Mouse (Mus musculus) stomach, embryonic 16.5 days (tissue): ENCODE measurements around the gene Tns2. TPM values are rescaled to one million over a fixed set of nuclear protein-coding genes. Genes with fewer than 3 reads are reported as not detected.

Source experiments
- ATAC-seq: fragments of 200-750 bp; cut with Nextera tagmentation; 2 replicates; pipeline ENCODE4 v1.8.0; 2017; ENCODE audit warnings: moderate number of reproducible peaks, moderate TSS enrichment; ENCODE audit not compliant: insufficient read depth, low FRiP score
- H3K27ac ChIP-seq: fragments of 300-500 bp; sonication (generic); 2 replicates; pipeline ENCODE4 v1.5.1; 2014; ENCODE audit warnings: low read length
- H3K27me3 ChIP-seq: fragments of 300-500 bp; sonication (generic); 2 replicates; pipeline ENCODE4 v1.6.1; 2014; ENCODE audit warnings: low read length, control low read depth, mixed read lengths; ENCODE audit not compliant: control insufficient read depth, insufficient read depth
- H3K36me3 ChIP-seq: fragments of 300-500 bp; sonication (generic); 2 replicates; pipeline ENCODE4 v1.6.1; 2014; ENCODE audit warnings: low read length; ENCODE audit not compliant: control insufficient read depth, insufficient read depth
- H3K4me1 ChIP-seq: fragments of 300-500 bp; sonication (generic); 2 replicates; pipeline ENCODE4 v1.6.1; 2014; ENCODE audit warnings: low read length, control low read depth, mixed read lengths; ENCODE audit not compliant: control insufficient read depth, insufficient read depth
- H3K4me2 ChIP-seq: fragments of 300-500 bp; sonication (generic); 2 replicates; pipeline ENCODE4 v1.6.1; 2014; ENCODE audit warnings: low read depth, low read length, mixed read lengths
- H3K4me3 ChIP-seq: fragments of 300-500 bp; sonication (generic); replicated peaks from 2 replicates; pipeline ENCODE4 v1.5.1; 2014; ENCODE audit warnings: mild to moderate bottlenecking, low read length
- H3K9ac ChIP-seq: fragments of 300-500 bp; sonication (generic); 2 replicates; pipeline ENCODE4 v1.6.1; 2014; ENCODE audit warnings: low read length
- H3K9me3 ChIP-seq: fragments of 300-500 bp; sonication (generic); replicated peaks from 2 replicates; pipeline ENCODE4 v1.6.1; 2016; ENCODE audit warnings: low read length, control low read depth; ENCODE audit not compliant: control insufficient read depth
- WGBS: fragments of 180-500 bp; shearing (Covaris S2); extraction: QIAGEN DNeasy Blood & Tissue Kit; methylation state at CpG from one replicate; pipeline ENCODE4 v1.1.7; 2014; 5-methylcytosine and 5-hydroxymethylcytosine counted together
- polyA plus RNA-seq: library from polyadenylated mRNA; unstranded; fragments of >200 nt; fragmentation: Nextera tagmentation; extraction: Ambion mirVana; gene quantifications from 2 replicates; pipeline ENCODE4 v1.2.1, GENCODE M21; 2015

The Tns2 gene
- polyA plus RNA-seq, 1 experiment from 2014 or later, result 43.0 TPM

DNA sequence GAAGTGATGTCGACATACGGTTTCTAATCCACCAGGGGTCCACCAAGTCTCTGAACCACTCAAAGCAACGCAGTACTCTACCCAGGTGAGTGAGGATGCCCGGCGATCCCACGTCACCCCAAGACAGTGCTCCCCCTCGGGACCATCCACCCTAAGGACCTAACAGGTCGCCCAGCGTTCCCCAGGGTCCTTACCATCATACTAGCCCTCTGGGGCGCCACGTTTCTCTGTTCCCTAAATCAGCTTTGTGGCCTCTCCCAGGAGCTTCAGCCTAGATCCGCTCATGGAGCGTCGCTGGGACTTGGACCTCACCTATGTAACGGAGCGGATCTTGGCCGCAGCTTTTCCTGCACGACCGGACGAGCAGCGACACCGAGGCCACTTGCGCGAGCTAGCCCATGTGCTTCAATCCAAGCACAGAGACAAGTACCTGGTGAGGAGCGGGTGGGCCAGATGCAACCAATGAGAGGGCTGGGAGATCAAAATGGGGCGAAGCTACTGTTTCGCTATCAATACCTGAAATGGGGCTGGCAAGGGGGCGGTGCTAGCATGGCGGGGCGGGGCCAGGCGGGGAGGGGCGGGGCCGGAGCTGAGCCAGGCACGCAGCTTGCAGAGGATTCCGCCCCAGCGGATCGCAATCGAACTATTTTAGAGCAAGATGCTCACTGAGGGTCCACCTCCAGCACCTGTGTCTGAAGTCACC, 6.7 kb downstream of the Tns2 start:
- H3K27ac ChIP-seq, result no peak overlapping the region
- WGBS, result 31% methylated on average over 38 of the region's 38 CpGs
- no peaks in the 10 kb centered on the region for H3K9me3 ChIP-seq
- peaks cover 4% of the 10 kb centered on the region; the same call in 1 of the 2 replicates for H3K36me3 ChIP-seq
- H3K4me3 ChIP-seq, result peak overlapping the region; percentile 37
- no peaks in the 10 kb centered on the region for H3K27me3 ChIP-seq
- no peak overlapping the region for H3K9ac ChIP-seq
- no peak for ATAC-seq
- peak overlapping the region; percentile 51 for H3K4me2 ChIP-seq
- H3K4me1 ChIP-seq, result peaks cover 64% of the 10 kb centered on the region

DNA sequence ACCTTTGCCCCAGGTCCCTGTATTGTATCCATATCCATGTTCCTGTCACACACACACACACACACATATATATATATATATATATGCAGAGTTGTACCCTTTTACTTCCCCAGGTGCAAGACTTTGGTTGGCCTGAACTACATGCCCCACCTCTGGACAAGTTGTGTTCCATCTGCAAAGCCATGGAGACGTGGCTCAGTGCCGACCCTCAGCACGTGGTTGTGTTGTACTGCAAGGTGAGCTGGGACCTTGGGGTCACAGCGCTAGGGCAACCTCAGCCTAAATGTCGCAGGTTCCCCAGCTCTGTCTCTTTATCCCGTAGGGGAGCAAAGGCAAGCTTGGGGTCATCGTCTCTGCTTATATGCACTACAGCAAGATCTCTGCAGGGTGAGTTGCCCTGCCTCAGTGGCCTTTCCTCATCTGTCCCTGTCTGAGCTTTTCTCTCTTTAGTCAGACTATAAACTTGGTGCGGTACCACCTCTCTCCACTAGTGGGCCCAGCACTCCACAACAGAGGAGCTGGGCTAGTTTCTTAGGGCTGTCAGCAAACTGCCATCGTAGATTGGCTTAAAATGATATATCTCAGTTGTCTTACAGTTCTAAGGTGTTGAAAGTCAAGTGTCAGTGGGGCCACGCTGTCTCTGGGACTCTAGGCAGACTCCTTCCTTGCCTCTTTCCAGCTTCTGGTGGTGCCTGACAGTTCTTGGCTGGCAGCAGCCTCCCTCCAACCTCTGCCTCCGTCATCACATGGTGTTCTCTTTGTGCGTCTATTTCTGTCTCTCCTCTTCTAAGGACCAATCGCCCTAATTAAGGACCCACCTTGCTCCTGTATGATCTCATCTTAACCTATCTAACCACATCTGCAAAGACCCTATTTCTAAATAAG, 7.7 kb downstream of the Tns2 start:
- Histone ChIP-seq H3K4me3 (no peak overlapping the region), H3K27ac (no peak overlapping the region), H3K4me1 (peaks cover 54% of the 10 kb centered on the region), H3K9me3 (no peaks in the 10 kb centered on the region), H3K4me2 (no peak overlapping the region), H3K9ac (no peak overlapping the region), H3K36me3 (peaks cover 5% of the 10 kb centered on the region), H3K27me3 (no peaks in the 10 kb centered on the region)
- 38% methylated on average over 13 of the region's 13 CpGs for WGBS
- no peak for ATAC-seq

DNA sequence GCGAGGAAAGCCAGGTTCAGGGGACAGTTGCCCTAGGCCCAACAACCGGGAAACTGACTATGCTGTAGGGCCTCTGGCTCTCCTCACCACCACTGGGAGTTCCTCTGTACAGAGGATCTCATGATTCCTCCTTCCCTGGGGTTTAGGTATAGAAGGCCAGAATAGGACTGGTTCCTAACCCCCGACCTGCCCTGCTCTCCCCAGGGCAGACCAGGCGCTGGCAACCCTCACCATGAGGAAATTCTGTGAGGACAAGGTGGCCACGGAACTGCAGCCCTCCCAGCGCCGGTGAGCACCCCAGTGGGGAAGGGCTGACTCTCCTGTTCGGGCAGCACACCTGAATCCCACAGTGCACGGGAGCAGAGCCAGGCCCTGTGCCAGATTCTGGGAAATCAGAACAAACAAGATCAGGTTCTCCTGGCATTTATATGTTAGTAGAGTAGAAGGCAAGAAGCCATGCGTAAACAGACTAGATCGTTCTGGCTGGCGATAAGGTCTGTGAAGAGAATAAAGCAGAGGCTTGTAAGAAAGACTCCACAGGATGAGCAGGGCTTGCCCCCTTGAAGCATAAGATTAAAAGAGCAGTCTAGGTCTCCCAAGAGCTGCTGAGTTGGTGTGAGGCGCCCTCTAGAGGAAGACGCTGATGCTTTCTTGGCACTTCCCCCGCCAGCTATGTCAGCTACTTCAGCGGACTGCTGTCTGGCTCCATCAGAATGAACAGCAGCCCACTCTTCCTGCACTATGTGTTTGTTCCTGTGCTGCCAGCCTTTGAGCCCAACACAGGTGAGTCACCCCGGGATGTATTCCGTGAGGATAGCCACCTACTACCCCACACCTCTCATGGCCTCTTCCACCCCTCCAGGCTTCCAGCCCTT, 8.7 kb downstream of the Tns2 start:
- no peak overlapping the region for H3K4me3 ChIP-seq
- 45% methylated on average over 18 of the region's 18 CpGs for WGBS
- no peaks in the 10 kb centered on the region for H3K27me3 ChIP-seq
- H3K9ac ChIP-seq, result 0 out of 2 replicates have a peak overlapping the region, but pooled peaks have one; percentile 22
- peaks cover 7% of the 10 kb centered on the region for H3K36me3 ChIP-seq
- no peaks in the 10 kb centered on the region for H3K9me3 ChIP-seq
- no peak overlapping the region for H3K4me2 ChIP-seq
- peaks cover 44% of the 10 kb centered on the region for H3K4me1 ChIP-seq
- peak; percentile 19; the same call in 1 of the 2 replicates for ATAC-seq
- no peak overlapping the region for H3K27ac ChIP-seq

DNA sequence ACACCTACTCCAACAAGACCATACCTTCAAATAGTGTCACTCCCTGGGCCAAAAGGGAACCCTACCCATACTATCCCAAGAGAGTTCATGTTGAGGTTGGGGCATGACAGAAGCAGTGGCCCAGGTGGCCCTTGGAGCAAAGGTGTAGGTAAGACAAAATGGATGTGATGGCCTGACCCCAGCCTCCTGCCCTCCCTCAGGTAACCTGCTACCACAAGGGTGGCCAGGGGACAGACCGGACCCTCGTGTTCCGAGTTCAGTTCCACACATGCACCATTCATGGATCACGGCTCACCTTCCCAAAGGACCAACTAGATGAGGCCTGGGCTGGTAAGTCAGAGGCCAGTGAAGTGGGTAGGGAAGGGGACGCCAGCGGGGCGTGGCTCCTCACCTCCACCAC, 10.1 kb downstream of the Tns2 start:
- H3K4me1 ChIP-seq, result peaks cover 32% of the 10 kb centered on the region
- H3K9me3 ChIP-seq, result no peaks in the 10 kb centered on the region
- peaks cover 7% of the 10 kb centered on the region for H3K36me3 ChIP-seq

DNA sequence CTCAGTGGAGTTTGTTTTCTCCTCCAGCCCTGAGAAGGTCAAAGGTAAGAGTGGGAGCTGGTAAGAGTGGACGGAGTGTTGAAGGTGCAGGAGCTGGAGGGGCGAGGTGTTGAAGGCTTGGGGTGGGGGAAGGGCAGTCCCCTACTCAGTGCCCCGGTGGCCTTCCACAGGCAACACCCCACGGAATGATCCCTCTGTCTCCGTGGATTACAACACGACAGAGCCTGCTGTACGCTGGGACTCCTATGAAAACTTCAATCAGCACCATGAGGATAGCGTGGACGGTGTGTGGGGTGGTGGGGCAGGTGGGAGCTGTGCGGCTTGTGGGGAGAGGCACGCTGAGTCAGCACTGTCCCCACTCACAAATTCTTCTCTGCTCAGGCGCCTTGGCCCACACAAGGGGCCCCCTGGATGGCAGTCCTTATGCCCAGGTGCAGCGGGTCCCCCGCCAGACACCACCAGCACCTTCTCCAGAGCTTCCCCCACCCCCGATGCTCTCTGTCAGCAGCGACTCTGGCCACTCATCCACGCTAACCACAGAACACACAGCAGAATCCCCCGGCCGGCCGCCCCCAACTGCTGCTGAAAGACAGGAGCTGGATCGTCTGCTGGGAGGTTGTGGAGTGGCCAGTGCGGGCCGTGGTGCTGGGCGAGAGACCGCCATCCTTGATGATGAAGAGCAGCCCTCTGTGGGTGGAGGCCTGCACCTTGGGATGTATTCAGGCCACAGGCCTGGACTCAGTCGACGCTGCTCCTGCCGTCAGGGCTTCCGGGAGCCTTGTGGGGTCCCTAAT, 10.7 kb downstream of the Tns2 start:
- no peak overlapping the region for H3K9ac ChIP-seq
- WGBS, result 72% methylated on average over 29 of the region's 29 CpGs
- no peak overlapping the region for H3K27ac ChIP-seq
- H3K4me3 ChIP-seq, result no peak overlapping the region
- H3K4me1 ChIP-seq, result peaks cover 30% of the 10 kb centered on the region
- H3K27me3 ChIP-seq, result no peaks in the 10 kb centered on the region
- no peak for ATAC-seq
- H3K4me2 ChIP-seq, result no peak overlapping the region
- H3K9me3 ChIP-seq, result no peaks in the 10 kb centered on the region
- H3K36me3 ChIP-seq, result peaks cover 7% of the 10 kb centered on the region

More for the DNA sequence above, 10.1 kb downstream of the Tns2 start:
- no peak for ATAC-seq
- no peak overlapping the region for H3K4me3 ChIP-seq
- H3K9ac ChIP-seq, result no peak overlapping the region
- 91% methylated on average over 7 of the region's 7 CpGs for WGBS
- H3K27me3 ChIP-seq, result no peaks in the 10 kb centered on the region
- H3K4me2 ChIP-seq, result no peak overlapping the region
- no peak overlapping the region for H3K27ac ChIP-seq

DNA sequence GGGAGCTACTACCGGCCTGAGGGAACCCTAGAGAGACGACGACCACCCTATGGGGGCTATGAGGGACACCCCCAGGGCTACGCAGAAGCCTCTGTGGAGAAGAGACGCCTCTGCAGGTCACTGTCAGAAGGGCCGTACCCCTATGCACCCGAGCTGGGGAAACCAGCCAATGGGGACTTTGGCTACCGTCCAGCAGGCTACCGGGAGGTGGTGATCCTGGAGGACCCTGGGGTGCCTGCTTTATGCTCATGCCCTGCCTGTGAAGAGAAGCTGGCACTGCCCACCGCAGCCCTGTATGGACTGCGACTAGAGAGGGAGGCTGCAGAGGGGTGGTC, 11.2 kb downstream of the Tns2 start:
- Histone ChIP-seq H3K27me3 (no peaks in the 10 kb centered on the region), H3K4me2 (no peak overlapping the region), H3K4me1 (peaks cover 26% of the 10 kb centered on the region), H3K9ac (no peak overlapping the region), H3K36me3 (peaks cover 7% of the 10 kb centered on the region), H3K4me3 (no peak overlapping the region), H3K9me3 (no peaks in the 10 kb centered on the region), H3K27ac (no peak overlapping the region)
- ATAC-seq, result no peak
- 81% methylated on average over 11 of the region's 11 CpGs for WGBS

DNA sequence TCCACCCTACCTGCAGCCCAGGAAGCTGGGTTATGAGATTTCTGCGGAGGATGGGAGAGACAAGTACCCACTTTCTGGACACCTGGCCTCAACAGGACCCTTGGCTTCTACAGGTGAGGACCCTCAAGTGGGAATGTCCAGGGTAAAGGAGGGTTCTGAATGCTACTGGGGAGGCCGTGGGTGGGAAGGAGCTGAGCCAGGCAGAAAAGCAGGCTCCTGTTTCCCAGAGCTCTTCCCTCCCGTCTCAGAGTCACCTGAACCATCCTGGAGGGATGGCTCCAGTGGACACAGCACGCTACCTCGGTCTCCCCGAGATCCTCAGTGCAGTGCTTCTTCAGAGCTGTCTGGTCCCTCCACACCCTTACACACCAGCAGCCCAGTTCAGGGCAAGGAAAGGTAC, 12.0 kb downstream of the Tns2 start:
- no peak overlapping the region for H3K4me3 ChIP-seq
- ATAC-seq, result no peak

DNA sequence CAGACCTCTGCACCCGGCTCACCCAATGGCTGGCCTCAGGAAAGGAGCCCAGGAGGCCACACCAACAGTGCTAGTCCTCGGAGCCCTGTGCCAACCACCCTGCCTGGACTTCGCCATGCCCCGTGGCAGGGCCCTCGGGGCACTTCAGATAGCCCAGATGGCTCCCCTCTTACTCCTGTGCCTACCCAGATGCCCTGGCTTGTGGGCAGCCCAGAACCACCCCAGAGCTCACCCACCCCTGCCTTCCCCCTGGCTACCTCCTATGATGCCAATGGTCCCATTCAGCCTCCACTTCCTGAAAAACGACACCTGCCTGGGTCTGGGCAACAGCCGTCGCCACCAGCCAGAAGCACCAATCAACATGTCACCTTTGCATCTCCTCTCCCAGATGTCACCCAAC, 12.6 kb downstream of the Tns2 start:
- Histone ChIP-seq H3K4me3 (no peak overlapping the region), H3K27ac (no peak overlapping the region), H3K9ac (no peak overlapping the region), H3K4me2 (no peak overlapping the region), H3K27me3 (no peaks in the 10 kb centered on the region), H3K9me3 (no peaks in the 10 kb centered on the region), H3K36me3 (peaks cover 7% of the 10 kb centered on the region), H3K4me1 (peaks cover 21% of the 10 kb centered on the region)
- no peak for ATAC-seq
- WGBS, result 78% methylated on average over 8 of the region's 8 CpGs

More for the DNA sequence above, 12.0 kb downstream of the Tns2 start:
- Histone ChIP-seq H3K27me3 (no peaks in the 10 kb centered on the region), H3K4me1 (peaks cover 25% of the 10 kb centered on the region), H3K9ac (no peak overlapping the region), H3K27ac (no peak overlapping the region), H3K4me2 (no peak overlapping the region), H3K36me3 (peaks cover 7% of the 10 kb centered on the region), H3K9me3 (no peaks in the 10 kb centered on the region)
- 91% methylated on average over 6 of the region's 6 CpGs for WGBS
